Mouse (Mus musculus): ENCODE results near the gene Abhd13.
A peak's percentile ranks its signal among the peaks of the same experiment; 100 is the strongest.

Abhd13 gene

GRCm38 (mm10) chr8:10016252-10016651 is 38.7 kb downstream of the Abhd13 start:
- DNase-seq (ENCODE audit: low read depth), result no peak

- DNase-seq (ENCODE audit: low read depth), result peak; percentile 28
Observed at GRCm38 (mm10) chr8:10017231-10017630, 39.7 kb downstream of the Abhd13 start.

GRCm38 (mm10) chr8:10030320-10031060 is 53.0 kb downstream of the Abhd13 start:
- DNase-seq (ENCODE audit: low read depth), result no peak

GRCm38 (mm10) chr8:10031177-10031576 is 53.7 kb downstream of the Abhd13 start:
- no peak for DNase-seq (ENCODE audit: low read depth)

GRCm38 (mm10) chr8:10040866-10041265 is 63.4 kb downstream of the Abhd13 start:
- DNase-seq (ENCODE audit: low read depth), result no peak
